Mouse (Mus musculus) G1E (cell line): Measurements from ENCODE around the gene Rimbp3. TPM values are rescaled to one million over a fixed set of nuclear protein-coding genes. Genes with fewer than 3 reads are reported as not detected.
"Not testable (repeated sequence)": the region's sequence is repeated elsewhere in the genome, so short reads cannot be mapped to it uniquely, and the experiment has no call there.

ENCODE experiments used
- ATAC-seq: 2 replicates; pipeline ENCODE4 v1.8.0; 2016; ENCODE audit warnings: mild to moderate bottlenecking; ENCODE audit not compliant: insufficient number of reproducible peaks, poor library complexity, low FRiP score, severe bottlenecking; ENCODE audit errors: extremely low read depth
- DNase-seq: peaks from one replicate; pipeline ENCODE4 v3.0.0; 2012; ENCODE audit warnings: low spot score
- H3K27me3 ChIP-seq: 2 replicates; pipeline ENCODE4 v1.6.1; 2012; ENCODE audit warnings: mild to moderate bottlenecking, low read length, inconsistent platforms; ENCODE audit not compliant: insufficient read depth
- H3K36me3 ChIP-seq: replicated peaks from 2 replicates; pipeline ENCODE3; 2012; ENCODE audit warnings: mild to moderate bottlenecking, inconsistent platforms
- H3K4me1 ChIP-seq: 2 replicates; pipeline ENCODE4 v1.6.1; 2012; ENCODE audit warnings: low read depth, low read length, inconsistent platforms, mixed read lengths; ENCODE audit not compliant: insufficient read depth
- H3K4me3 ChIP-seq: 2 replicates; pipeline ENCODE4 v1.5.1; 2012; ENCODE audit warnings: low read depth, mild to moderate bottlenecking, inconsistent platforms, low read length, moderate library complexity, mixed read lengths
- H3K9me3 ChIP-seq: replicated peaks from 2 replicates; pipeline ENCODE4 v1.6.1; 2012; ENCODE audit warnings: inconsistent platforms
- CTCF ChIP-seq: IDR thresholded peaks from 2 replicates; pipeline ENCODE4 v1.5.1; 2012; ENCODE audit warnings: low read depth, low read length, inconsistent platforms, mixed read lengths
- GATA1 ChIP-seq: IDR thresholded peaks from 2 replicates; pipeline ENCODE4 v1.6.1; 2012; ENCODE audit warnings: borderline replicate concordance, low read length, inconsistent platforms, mixed read lengths
- GATA2 ChIP-seq: IDR thresholded peaks from 2 replicates; pipeline ENCODE4 v1.6.1; 2012; ENCODE audit warnings: low read depth, low read length, inconsistent platforms, borderline replicate concordance
- POLR2AphosphoS5 ChIP-seq: IDR thresholded peaks from 2 replicates; pipeline ENCODE4 v1.6.1; 2012; ENCODE audit warnings: low read depth, low read length, inconsistent platforms; ENCODE audit not compliant: insufficient replicate concordance
- TAL1 ChIP-seq: conservative IDR thresholded peaks from 2 replicates; pipeline ENCODE4 v1.6.1; 2012; ENCODE audit warnings: low read depth, low read length, inconsistent platforms, mixed read lengths
- polyA plus RNA-seq: library from polyadenylated mRNA; stranded (reverse); fragments of >175 nt; gene quantifications from 2 replicates; pipeline ENCODE4 v1.2.3, GENCODE M21; 2012
- total RNA-seq, 2 experiments: library from RNA; stranded (forward) in 1 of 2; stranded (reverse) in 1 of 2; fragments of 200-1000 nt in 1 of 2; fragments of >200 nt in 1 of 2; fragmentation: Nextera tagmentation in 1 of 2; gene quantifications; 2 replicates each; pipeline ENCODE4 v1.2.3; 2014 to 2017

Rimbp3 gene
- total and polyA plus RNA-seq, 3 experiments, result 1.6 to 5.6 (median 1.7) TPM

DNA sequence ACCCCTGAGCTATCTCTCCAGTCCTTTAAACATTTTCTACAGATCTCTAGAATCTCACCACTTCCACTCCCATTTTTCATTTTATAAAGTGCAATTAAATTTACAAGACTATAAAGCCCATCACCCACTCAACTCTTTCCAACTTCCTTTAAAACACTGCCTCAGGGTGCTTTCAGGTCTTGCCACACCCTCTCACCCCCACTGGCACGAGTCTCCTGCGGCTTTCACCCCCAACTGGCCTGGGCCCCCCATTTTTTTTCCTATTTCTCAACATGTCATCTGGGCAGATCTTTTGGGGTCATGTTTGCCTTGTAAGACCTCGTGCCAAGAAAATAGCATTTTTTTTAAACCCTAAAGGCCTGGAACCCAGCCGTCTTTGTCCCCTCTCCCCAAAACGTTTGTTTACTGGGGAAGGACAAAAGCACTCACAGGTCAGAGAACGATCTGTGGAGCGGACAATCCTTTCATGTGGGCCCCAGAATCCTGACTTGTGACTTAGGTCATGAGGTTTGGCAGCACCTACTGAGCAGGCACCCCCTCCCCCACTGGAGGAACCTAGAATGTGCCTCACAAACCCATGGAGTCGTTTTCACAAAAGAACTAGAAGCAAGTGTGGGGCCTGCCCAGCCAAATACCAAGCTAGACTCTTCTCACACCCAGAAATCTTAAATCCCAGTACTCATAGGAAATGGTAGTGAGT is 8.7 kb downstream of the Rimbp3 start:
- no peaks in the 10 kb centered on the region for H3K27me3 ChIP-seq
- H3K36me3 ChIP-seq, result peaks cover 24% of the 10 kb centered on the region
- DNase-seq (peak; percentile 30), ATAC-seq (no peak; the same call in 1 of the 2 replicates)
- H3K4me1 ChIP-seq, result peaks cover 63% of the 10 kb centered on the region
- peak overlapping the region; percentile 26; the same call in 1 of the 2 replicates for H3K4me3 ChIP-seq
- TF ChIP-seq GATA2 (no peak), CTCF (no peak), GATA1 (no peak), POLR2AphosphoS5 (no peak), TAL1 (no peak)
- no peaks in the 10 kb centered on the region for H3K9me3 ChIP-seq

DNA sequence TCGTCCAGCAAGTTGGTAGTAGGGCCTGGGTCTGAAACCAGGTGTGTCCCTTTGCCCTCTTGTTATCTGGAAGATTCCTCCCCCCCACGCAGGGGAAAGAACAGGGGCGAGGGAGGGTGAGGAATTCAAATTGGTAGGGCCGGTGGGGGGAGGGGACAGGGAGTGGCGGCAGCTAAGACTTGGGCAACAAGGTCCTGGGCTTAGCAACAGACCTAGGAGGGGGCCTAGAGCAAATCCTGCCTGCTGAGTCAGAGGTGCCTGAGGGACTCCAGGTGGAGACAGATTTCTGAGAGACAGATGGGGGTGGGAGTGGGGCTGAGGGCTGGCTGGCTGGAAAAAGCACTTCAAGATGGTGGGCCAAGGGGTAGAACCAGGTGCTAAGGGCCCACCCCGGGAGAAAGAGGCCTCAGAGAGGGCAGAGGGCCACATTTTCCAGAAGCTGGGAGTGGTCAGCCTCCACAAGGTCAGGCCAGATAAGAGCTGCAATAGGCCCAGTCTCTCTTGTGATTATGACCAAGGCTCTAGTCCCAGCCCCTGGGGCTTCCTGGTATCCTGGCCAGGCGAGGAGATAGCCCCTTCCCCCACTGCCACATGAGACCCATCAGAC is 11.8 kb downstream of the Rimbp3 start:
- Histone ChIP-seq H3K36me3 (no peaks in the 10 kb centered on the region), H3K27me3 (no peaks in the 10 kb centered on the region), H3K4me3 (peak overlapping the region; percentile 45; the same call in 1 of the 2 replicates), H3K9me3 (no peaks in the 10 kb centered on the region), H3K4me1 (peaks cover 51% of the 10 kb centered on the region)
- no peak for DNase-seq
- no peak for TF ChIP-seq POLR2AphosphoS5
- TF ChIP-seq TAL1, result no peak
- TF ChIP-seq CTCF, result no peak
- no peak for TF ChIP-seq GATA1
- no peak for TF ChIP-seq GATA2
- ATAC-seq, result no peak

DNA sequence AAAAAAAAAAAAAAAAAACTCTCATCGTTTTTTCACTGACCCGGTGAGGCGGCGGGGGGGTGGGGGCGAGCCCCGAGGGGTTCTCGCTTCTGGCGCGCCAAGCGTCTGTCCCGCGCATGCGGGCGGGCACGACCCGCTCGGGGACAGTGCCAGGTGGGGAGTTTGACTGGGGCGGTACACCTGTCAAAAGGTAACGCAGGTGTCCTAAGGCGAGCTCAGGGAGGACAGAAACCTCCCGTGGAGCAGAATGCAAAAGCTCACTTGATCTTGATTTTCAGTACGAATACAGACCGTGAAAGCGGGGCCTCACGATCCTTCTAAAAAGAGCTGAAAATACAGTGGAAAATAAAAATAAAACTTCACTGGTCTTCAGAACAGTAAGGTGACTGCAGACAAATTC is 13.8 kb downstream of the Rimbp3 start:
- Histone ChIP-seq H3K4me1 (peaks cover 41% of the 10 kb centered on the region), H3K27me3 (no peaks in the 10 kb centered on the region; the same call in 1 of the 2 replicates), H3K9me3 (no peaks in the 10 kb centered on the region), H3K36me3 (no peaks in the 10 kb centered on the region), H3K4me3 (no peak overlapping the region)
- ATAC-seq (peak; percentile 100), DNase-seq (peak; percentile 95)
- TF ChIP-seq GATA2 (no peak), TAL1 (no peak), CTCF (no peak), GATA1 (no peak), POLR2AphosphoS5 (no peak)

DNA sequence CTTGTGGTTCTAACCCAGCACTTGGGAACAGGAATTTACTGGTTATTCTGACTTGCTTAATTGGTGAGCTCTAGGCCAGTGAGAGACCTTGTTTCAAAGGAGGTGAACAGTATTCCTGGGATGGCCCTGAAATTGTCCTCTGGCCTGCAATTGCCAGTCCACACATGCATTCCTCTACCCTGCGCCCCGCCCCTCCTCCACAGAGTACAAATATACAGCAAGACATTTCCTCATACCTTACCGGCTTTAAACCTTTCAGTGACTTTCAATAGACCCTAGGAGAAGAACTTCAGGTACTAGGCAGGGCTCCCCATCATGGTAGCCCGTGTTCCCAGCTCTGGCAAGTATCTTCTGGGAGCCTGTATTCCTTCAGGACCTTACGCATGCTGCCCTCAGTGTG is 17.2 kb downstream of the Rimbp3 start:
- Histone ChIP-seq H3K4me1 (peaks cover 16% of the 10 kb centered on the region), H3K9me3 (peaks cover 4% of the 10 kb centered on the region; the same call in 1 of the 2 replicates), H3K4me3 (no peak overlapping the region), H3K27me3 (peaks cover 2% of the 10 kb centered on the region), H3K36me3 (no peaks in the 10 kb centered on the region)
- ATAC-seq (no peak), DNase-seq (no peak)
- no peak for TF ChIP-seq GATA2
- no peak for TF ChIP-seq TAL1
- no peak for TF ChIP-seq CTCF
- TF ChIP-seq GATA1, result no peak
- no peak for TF ChIP-seq POLR2AphosphoS5

DNA sequence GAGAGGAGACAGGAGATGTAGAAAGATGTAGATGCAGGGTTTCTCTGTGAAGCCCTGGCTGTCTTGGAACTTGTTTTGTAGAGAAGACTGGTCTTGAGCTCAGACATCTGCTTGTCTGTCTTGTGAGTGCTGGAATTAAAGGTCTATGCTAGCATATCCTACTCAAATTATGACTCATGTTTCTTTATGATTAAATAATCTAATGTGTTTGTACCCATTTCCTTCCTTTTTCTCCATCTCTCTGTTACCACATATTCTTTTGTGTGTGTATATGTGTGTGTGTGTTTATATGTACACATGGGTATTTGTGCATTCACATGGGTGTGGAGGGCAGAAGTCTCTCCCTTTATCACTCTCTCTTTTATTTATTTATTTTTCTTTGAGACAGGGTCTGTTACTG is 18.1 kb downstream of the Rimbp3 start:
- ATAC-seq (no peak), DNase-seq (no peak)
- H3K4me3 ChIP-seq, result no peak overlapping the region
- H3K9me3 ChIP-seq, result peaks cover 4% of the 10 kb centered on the region; the same call in 1 of the 2 replicates
- peaks cover 2% of the 10 kb centered on the region for H3K27me3 ChIP-seq
- TF ChIP-seq GATA1, result no peak
- no peak for TF ChIP-seq POLR2AphosphoS5
- no peak for TF ChIP-seq GATA2
- no peak for TF ChIP-seq CTCF
- no peak for TF ChIP-seq TAL1
- no peaks in the 10 kb centered on the region for H3K36me3 ChIP-seq
- H3K4me1 ChIP-seq, result peaks cover 12% of the 10 kb centered on the region; the same call in 1 of the 2 replicates

DNA sequence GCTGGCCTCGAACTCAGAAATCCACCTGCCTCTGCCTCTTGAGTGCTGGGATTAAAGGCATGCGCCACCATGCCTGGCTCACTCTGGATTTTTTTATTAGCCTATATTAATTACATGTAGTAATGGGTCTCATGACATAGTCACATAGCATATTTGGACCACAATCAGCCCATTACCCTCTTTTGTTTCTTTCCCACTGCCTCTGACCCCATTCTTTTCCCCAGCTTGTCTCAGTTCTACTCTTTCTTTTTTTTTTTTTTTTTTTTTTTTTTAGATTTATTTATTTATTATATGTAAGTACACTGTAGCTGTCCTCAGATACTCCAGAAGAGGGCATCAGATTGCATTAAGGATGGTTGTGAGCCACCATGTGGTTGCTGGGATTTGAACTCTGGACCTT is 23.1 kb downstream of the Rimbp3 start:
- not testable (repeated sequence) for H3K4me3 ChIP-seq, H3K9me3 ChIP-seq, H3K27me3 ChIP-seq, DNase-seq, ATAC-seq
- H3K36me3 ChIP-seq, result peaks cover 16% of the 10 kb centered on the region
- peaks cover 38% of the 10 kb centered on the region for H3K4me1 ChIP-seq
